8 mouse cellular contexts compared by ENCODE assay signal in genomic region chr15:31536051-31536737, GRCm38 (mm10). TPM values are rescaled to one million over a fixed set of nuclear protein-coding genes. Genes with fewer than 3 reads are reported as not detected.
DNase-seq lines count a peak whose midpoint lies in the region; ATAC-seq and TF ChIP-seq lines count a peak whose summit lies in the region.

No protein-coding gene starts in this region.

- ATAC-seq in hindbrain, embryonic 12.5 days (ENCODE audit: low FRiP score) = peak; percentile 92
- no peak for ATAC-seq in liver, embryonic 12.5 days

- in situ Hi-C loops in ES-E14 (cut with MboI; ENCODE audit: low sequenced_read_pairs in 2 of 2, unreplicated experiment in 2 of 2) = no loop called here

- H3K27me3 ChIP-seq in hindbrain, embryonic 12.5 days = no peaks in the 10 kb centered on the region; the same call in 1 of the 2 replicates
- H3K27me3 ChIP-seq in liver, embryonic 12.5 days (replicated peaks) = no peaks in the 10 kb centered on the region

- H3K9ac ChIP-seq in ES-E14 (ENCODE audit: insufficient read depth, low read depth, low read length, poor library complexity, severe bottlenecking) = no peak overlapping the region
- H3K9ac ChIP-seq in hindbrain, embryonic 12.5 days = no peak overlapping the region
- H3K9ac ChIP-seq in liver, embryonic 12.5 days = no peak overlapping the region

- peaks cover 1% of the 10 kb centered on the region; the same call in 1 of the 2 replicates for H3K36me3 ChIP-seq in ES-E14 (ENCODE audit: control insufficient read depth, insufficient read depth, low read length, poor library complexity, severe bottlenecking)
- no peaks in the 10 kb centered on the region for H3K36me3 ChIP-seq in hindbrain, embryonic 12.5 days
- H3K36me3 ChIP-seq in liver, embryonic 12.5 days = no peaks in the 10 kb centered on the region

- WGBS in hindbrain, embryonic 12.5 days = 8% methylated on average over 7 of the region's 7 CpGs
- 24% methylated on average over 7 of the region's 7 CpGs for WGBS in liver, embryonic 12.5 days (ENCODE audit: insufficient replicate concordance)

- no peak overlapping the region for H3K4me3 ChIP-seq in ES-E14 (ENCODE audit: insufficient read depth in 1 of 2, low read depth in 1 of 2, low read length in 2 of 2, poor library complexity in 1 of 2, severe bottlenecking in 1 of 2)
- H3K4me3 ChIP-seq in hindbrain, embryonic 12.5 days = no peak overlapping the region
- H3K4me3 ChIP-seq in liver, embryonic 12.5 days = no peak overlapping the region

- peaks cover 0 to 6% of the 10 kb centered on the region in 2 experiments; a peak in 2 of 4 replicates for H3K4me1 ChIP-seq in ES-E14 (ENCODE audit: control insufficient read depth in 2 of 2, insufficient read depth in 2 of 2, low read length in 2 of 2, poor library complexity in 1 of 2)
- peaks cover 27% of the 10 kb centered on the region for H3K4me1 ChIP-seq in hindbrain, embryonic 12.5 days
- H3K4me1 ChIP-seq in liver, embryonic 12.5 days = peaks cover 87% of the 10 kb centered on the region

- no peak for DNase-seq in ES-E14 (ENCODE audit: low read depth, low spot score)
- DNase-seq in brain, embryonic 18.5 days (ENCODE audit: low read depth, low spot score) = peak; percentile 37
- peak; percentile 68 for DNase-seq in right cerebral cortex, postnatal 25 days
- DNase-seq in thymus, postnatal 14 days = no peak
- no peak for DNase-seq in c-Kit-positive CD71-positive TER-119-positive erythroid progenitor cells, embryonic 14.5 days (ENCODE audit: low spot score)
- no peak for DNase-seq in heart, adult 8-10 months (ENCODE audit: low spot score)

- peak overlapping the region; percentile 21; the same call in 1 of the 2 replicates for H3K4me2 ChIP-seq in hindbrain, embryonic 12.5 days (replicated peaks)
- no peak overlapping the region; the same call in 1 of the 2 replicates for H3K4me2 ChIP-seq in liver, embryonic 12.5 days

- H3K27ac ChIP-seq in ES-E14 (ENCODE audit: insufficient read depth, low read depth, low read length, poor library complexity, severe bottlenecking) = no peak overlapping the region
- H3K27ac ChIP-seq in hindbrain, embryonic 12.5 days = peak overlapping the region; percentile 62
- H3K27ac ChIP-seq in liver, embryonic 12.5 days = peak overlapping the region; percentile 80

- H3K9me3 ChIP-seq in ES-E14 (ENCODE audit: control insufficient read depth, insufficient read depth, low read depth, low read length) = peaks cover 10% of the 10 kb centered on the region
- H3K9me3 ChIP-seq in hindbrain, embryonic 12.5 days (replicated peaks) = no peaks in the 10 kb centered on the region
- H3K9me3 ChIP-seq in liver, embryonic 12.5 days (replicated peaks) = no peaks in the 10 kb centered on the region

TF ChIP-seq in ES-E14, 5 proteins besides CTCF, POLR2A, EP300 and RAD21:
- no peak for TF ChIP-seq ZC3H11A (IDR thresholded peaks at IDR 0.05; ENCODE audit: borderline replicate concordance, low read depth, low read length)
- peak; percentile 22; the same call in 1 of the 2 replicates for TF ChIP-seq MAFK (IDR thresholded peaks at IDR 0.05; ENCODE audit: insufficient read depth, low read depth, low read length)
- no peak for TF ChIP-seq ZNF384 (IDR thresholded peaks at IDR 0.05; ENCODE audit: low read depth, low read length)
- no peak for TF ChIP-seq CHD2 (IDR thresholded peaks at IDR 0.05; ENCODE audit: low read depth, low read length)
- TF ChIP-seq HCFC1 (IDR thresholded peaks at IDR 0.05; ENCODE audit: borderline replicate concordance, insufficient read depth, low read length) = no peak

RNA-seq across cellular contexts. Expression of gene March6, which starts 5.3 kb away (rescaled TPM):
- total RNA-seq in ES-E14 (2012; rRNA removed) = 67.6 and 83.4 TPM in 2 replicates
- 67.5 and 70.9 TPM in 2 replicates for polyA plus RNA-seq in hindbrain, embryonic 12.5 days (2016; fragmentation: Nextera tagmentation; extraction: Ambion mirVana)
- polyA plus RNA-seq in liver, embryonic 12.5 days (2016; fragmentation: Nextera tagmentation; extraction: Ambion mirVana) = 22.0 and 22.2 TPM in 2 replicates
- 100 to 1,000 TPM; 112 to 123 (median 116) TPM for total RNA-seq in heart, adult 8-10 months (2022)

RNA-seq across cellular contexts. Expression of gene Cmbl, which starts 29.0 kb away (rescaled TPM):
- total RNA-seq in ES-E14 (2012; rRNA removed) = 0.48 and 0.76 TPM in 2 replicates
- 2.7 and 2.8 TPM in 2 replicates for polyA plus RNA-seq in hindbrain, embryonic 12.5 days (2016; fragmentation: Nextera tagmentation; extraction: Ambion mirVana)
- 2.5 and 3.6 TPM in 2 replicates for polyA plus RNA-seq in liver, embryonic 12.5 days (2016; fragmentation: Nextera tagmentation; extraction: Ambion mirVana)
- 10 to 100 TPM; 31.4 to 42.1 (median 34.4) TPM for total RNA-seq in heart, adult 8-10 months (2022)

Comparison
In these comparisons a context has a peak if more than half of its experiments do, and no peak if none do; other contexts are left out.
1. DNase-seq: peak in brain, embryonic 18.5 days (single experiment) and right cerebral cortex, postnatal 25 days (single experiment); none in ES-E14 (single experiment), thymus, postnatal 14 days (single experiment), c-Kit-positive CD71-positive TER-119-positive erythroid progenitor cells, embryonic 14.5 days (single experiment) and heart, adult 8-10 months (single experiment).
2. RNA of gene Cmbl, which starts 29.0 kb away (total RNA-seq): 31.4 to 42.1 TPM in heart, adult 8-10 months; 0.48 to 0.76 TPM in ES-E14; every median in the first group is over 10 times any median in the second.